Mouse (Mus musculus): ENCODE results near the gene Skint10.

Skint10 gene

DNA sequence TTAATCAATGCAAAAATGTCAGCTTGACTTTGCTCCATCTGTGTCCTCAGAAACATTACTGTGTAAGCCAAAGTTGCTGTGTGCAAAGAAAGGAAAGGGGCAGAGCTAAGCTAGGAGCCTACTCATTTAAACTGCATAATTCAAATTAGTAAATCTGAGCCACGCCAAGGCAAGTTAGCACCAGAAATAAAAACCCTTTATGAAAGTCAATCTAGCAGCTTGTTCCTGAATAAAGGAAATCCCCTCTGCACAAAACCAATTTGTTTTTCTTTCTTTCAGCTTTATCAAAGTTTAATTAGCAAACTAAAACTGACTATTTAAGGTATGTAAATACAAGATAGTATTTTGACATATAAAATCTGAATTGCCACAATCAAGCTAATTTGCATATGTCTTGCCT, at the start of gene Skint10:
TSS of gene Skint10 (minus strand) at position 101 of the 400 bp plus-strand sequence.
- DNase-seq, result no peak

- DNase-seq, result peak in 1 of 2 experiments; percentile 26
Observed at GRCm38 (mm10) chr4:112790646-112791045, 16.0 kb upstream of the Skint10 start.
